Mouse (Mus musculus) liver, embryonic 11.5 days (tissue): ENCODE measurements around the gene Trim5. TPM values are rescaled to one million over a fixed set of nuclear protein-coding genes. Genes with fewer than 3 reads are reported as not detected.
A peak's percentile ranks its signal among the peaks of the same experiment; 100 is the strongest.
"Not testable (repeated sequence)": the region's sequence is repeated elsewhere in the genome, so short reads cannot be mapped to it uniquely, and the experiment has no call there.

Experiments used
- ATAC-seq: fragments of 200-750 bp; cut with Nextera tagmentation; replicated peaks from 2 replicates; pipeline ENCODE4 v1.8.0; 2017; ENCODE audit warnings: moderate number of reproducible peaks, mild to moderate bottlenecking, moderate TSS enrichment, moderate library complexity; ENCODE audit not compliant: low FRiP score
- DNase-seq: peaks from one replicate; pipeline ENCODE4 v3.0.0-alpha.2; 2017; ENCODE audit warnings: low spot score
- H3K27ac ChIP-seq: fragments of 300-500 bp; sonication (generic); 2 replicates; pipeline ENCODE4 v1.5.1; 2014; ENCODE audit warnings: mild to moderate bottlenecking, low read depth, low read length, control low read depth
- H3K27me3 ChIP-seq: fragments of 300-500 bp; sonication (generic); replicated peaks from 2 replicates; pipeline ENCODE4 v1.6.1; 2014; ENCODE audit warnings: low read length, mixed read lengths; ENCODE audit not compliant: control insufficient read depth, insufficient read depth
- H3K36me3 ChIP-seq: fragments of 300-500 bp; sonication (generic); 2 replicates; pipeline ENCODE4 v1.6.1; 2014; ENCODE audit warnings: mild to moderate bottlenecking, low read length, moderate library complexity, mixed read lengths; ENCODE audit not compliant: control insufficient read depth, insufficient read depth
- H3K4me1 ChIP-seq: fragments of 300-500 bp; sonication (generic); replicated peaks from 2 replicates; pipeline ENCODE4 v1.6.1; 2014; ENCODE audit warnings: low read length, mixed read lengths; ENCODE audit not compliant: control insufficient read depth, insufficient read depth
- H3K4me2 ChIP-seq: fragments of 300-500 bp; sonication (generic); 2 replicates; pipeline ENCODE4 v1.6.1; 2014; ENCODE audit warnings: mild to moderate bottlenecking, control low read depth, moderate library complexity
- H3K4me3 ChIP-seq: fragments of 300-500 bp; sonication (generic); 2 replicates; pipeline ENCODE4 v1.5.1; 2014; ENCODE audit warnings: low read depth, low read length, control low read depth
- H3K9ac ChIP-seq: fragments of 300-500 bp; sonication (generic); 2 replicates; pipeline ENCODE4 v1.6.1; 2014; ENCODE audit warnings: low read depth, low read length, control low read depth
- H3K9me3 ChIP-seq: fragments of 300-500 bp; sonication (generic); 2 replicates; pipeline ENCODE4 v1.6.1; 2016; ENCODE audit warnings: low read length, inconsistent platforms, mixed read lengths; ENCODE audit not compliant: control insufficient read depth
- WGBS: fragments of 180-500 bp; shearing (Covaris S2); extraction: QIAGEN DNeasy Blood & Tissue Kit; methylation state at CpG from one replicate; pipeline ENCODE4 v1.1.7; 2014; 5-methylcytosine and 5-hydroxymethylcytosine counted together
- polyA plus RNA-seq: library from polyadenylated mRNA; unstranded; fragments of >200 nt; fragmentation: Nextera tagmentation; extraction: Ambion mirVana; gene quantifications from 2 replicates; pipeline ENCODE4 v1.2.1, GENCODE M21; 2014

The Trim5 gene
- 0.47 and 0.52 TPM in 2 replicates for polyA plus RNA-seq

GRCm38 (mm10) chr7:104287576-104288443 lies at the start of gene Trim5:
TSS of gene Trim5 (minus strand) at chr7:104288094.
- DNase-seq, H3K27ac ChIP-seq, H3K9ac ChIP-seq, H3K36me3 ChIP-seq, H3K4me1 ChIP-seq, H3K27me3 ChIP-seq, H3K9me3 ChIP-seq: not testable (repeated sequence)
- Histone ChIP-seq H3K4me2 (peak within 1 kb of the TSS; percentile 33), H3K4me3 (peak within 1 kb of the TSS; percentile 34)
- 27% methylated on average over 14 of the region's 14 CpGs for WGBS
- peak; percentile 98 for ATAC-seq

GRCm38 (mm10) chr7:104335547-104335946 lies 47.7 kb upstream of the Trim5 start:
- H3K4me3 ChIP-seq, H3K9me3 ChIP-seq, H3K9ac ChIP-seq, H3K4me1 ChIP-seq, H3K27me3 ChIP-seq, H3K27ac ChIP-seq, H3K4me2 ChIP-seq, DNase-seq, ATAC-seq, H3K36me3 ChIP-seq: not testable (repeated sequence)
- 69% methylated on average over 3 of the region's 3 CpGs for WGBS

GRCm38 (mm10) chr7:104329171-104329570 lies 41.3 kb upstream of the Trim5 start, which contains the start of gene Trim34b:
TSS of gene Trim34b (plus strand) at chr7:104329471.
- H3K27ac ChIP-seq, H3K4me2 ChIP-seq, H3K4me1 ChIP-seq, ATAC-seq, H3K9ac ChIP-seq, H3K27me3 ChIP-seq, H3K4me3 ChIP-seq, DNase-seq, H3K36me3 ChIP-seq, H3K9me3 ChIP-seq: not testable (repeated sequence)
- whole genome bisulfite sequencing = 85% methylated on average over 2 of the region's 2 CpGs

GRCm38 (mm10) chr7:104322028-104322427 lies 34.1 kb upstream of the Trim5 start:
- DNase-seq = no peak
- Histone ChIP-seq H3K9me3 (no peaks in the 10 kb centered on the region), H3K9ac (no peak overlapping the region), H3K27me3 (no peaks in the 10 kb centered on the region), H3K4me3 (no peak overlapping the region), H3K4me2 (no peak overlapping the region), H3K27ac (no peak overlapping the region), H3K36me3 (no peaks in the 10 kb centered on the region), H3K4me1 (no peaks in the 10 kb centered on the region)
- ATAC-seq = no peak
- WGBS = 74% methylated on average over 9 of the region's 9 CpGs

GRCm38 (mm10) chr7:104315369-104316080 lies 27.6 kb upstream of the Trim5 start, which contains the start of gene Trim12a:
TSS of gene Trim12a (minus strand) at chr7:104315466.
- not testable (repeated sequence) for H3K27me3 ChIP-seq, H3K9me3 ChIP-seq, H3K36me3 ChIP-seq, DNase-seq, H3K4me1 ChIP-seq, H3K27ac ChIP-seq
- Histone ChIP-seq H3K9ac (peak within 1 kb of the TSS; percentile 48), H3K4me2 (peak within 1 kb of the TSS; percentile 61), H3K4me3 (peak within 1 kb of the TSS; percentile 51)
- 14% methylated on average over 4 of the region's 4 CpGs for WGBS
- peak; percentile 98 for ATAC-seq

GRCm38 (mm10) chr7:104314796-104315353 lies 27.0 kb upstream of the Trim5 start:
- peak overlapping the region; percentile 48 for H3K9ac ChIP-seq
- 8% methylated on average over 15 of the region's 15 CpGs for WGBS
- ATAC-seq = peak; percentile 72

GRCm38 (mm10) chr7:104291638-104292400 lies 3.9 kb upstream of the Trim5 start:
- H3K27ac ChIP-seq = no peak overlapping the region
- no peak overlapping the region for H3K9ac ChIP-seq
- H3K4me3 ChIP-seq = no peak overlapping the region
- no peaks in the 10 kb centered on the region for H3K9me3 ChIP-seq
- no peaks in the 10 kb centered on the region for H3K27me3 ChIP-seq
- WGBS = 74% methylated on average over 5 of the region's 5 CpGs
- H3K4me2 ChIP-seq = no peak overlapping the region
- DNase-seq (no peak), ATAC-seq (no peak)
- H3K36me3 ChIP-seq = no peaks in the 10 kb centered on the region
- no peaks in the 10 kb centered on the region for H3K4me1 ChIP-seq

More at GRCm38 (mm10) chr7:104314796-104315353, 27.0 kb upstream of the Trim5 start:
- no peaks in the 10 kb centered on the region for H3K4me1 ChIP-seq
- H3K27ac ChIP-seq = no peak overlapping the region
- no peaks in the 10 kb centered on the region for H3K9me3 ChIP-seq
- no peaks in the 10 kb centered on the region for H3K36me3 ChIP-seq
- H3K27me3 ChIP-seq = no peaks in the 10 kb centered on the region
- peak; percentile 47 for DNase-seq
- peak overlapping the region; percentile 61 for H3K4me2 ChIP-seq
- peak overlapping the region; percentile 51 for H3K4me3 ChIP-seq

GRCm38 (mm10) chr7:104290641-104291040 lies 2.7 kb upstream of the Trim5 start:
- Histone ChIP-seq H3K27me3 (no peaks in the 10 kb centered on the region), H3K4me3 (no peak overlapping the region), H3K4me1 (no peaks in the 10 kb centered on the region), H3K27ac (no peak overlapping the region), H3K9me3 (no peaks in the 10 kb centered on the region), H3K4me2 (no peak overlapping the region), H3K9ac (no peak overlapping the region), H3K36me3 (no peaks in the 10 kb centered on the region)
- WGBS = 83% methylated on average over 1 of the region's 1 CpGs
- DNase-seq (no peak), ATAC-seq (no peak)
